Mouse (Mus musculus): ENCODE measurements around the gene Naa30.

The Naa30 gene

DNA sequence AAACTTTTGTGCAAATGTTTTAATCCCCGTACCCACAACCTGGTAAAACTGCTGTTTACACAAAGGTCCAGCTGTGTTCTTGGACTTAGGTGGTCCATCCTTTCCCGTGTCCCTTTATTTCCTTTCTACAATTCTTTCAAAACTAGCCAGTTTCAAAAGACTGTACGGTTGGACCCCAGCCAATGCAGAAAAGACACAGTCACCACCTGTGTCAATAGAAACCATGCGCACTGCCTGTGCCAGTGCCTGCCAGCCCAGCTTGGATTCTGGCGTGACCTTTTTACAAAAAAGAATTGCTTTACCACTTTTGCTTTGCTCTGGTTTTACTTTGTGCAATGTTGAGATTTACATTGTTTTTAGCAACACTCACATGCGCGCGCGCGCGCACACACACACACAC is 55.0 kb downstream of the Naa30 start:
- DNase-seq = no peak

DNA sequence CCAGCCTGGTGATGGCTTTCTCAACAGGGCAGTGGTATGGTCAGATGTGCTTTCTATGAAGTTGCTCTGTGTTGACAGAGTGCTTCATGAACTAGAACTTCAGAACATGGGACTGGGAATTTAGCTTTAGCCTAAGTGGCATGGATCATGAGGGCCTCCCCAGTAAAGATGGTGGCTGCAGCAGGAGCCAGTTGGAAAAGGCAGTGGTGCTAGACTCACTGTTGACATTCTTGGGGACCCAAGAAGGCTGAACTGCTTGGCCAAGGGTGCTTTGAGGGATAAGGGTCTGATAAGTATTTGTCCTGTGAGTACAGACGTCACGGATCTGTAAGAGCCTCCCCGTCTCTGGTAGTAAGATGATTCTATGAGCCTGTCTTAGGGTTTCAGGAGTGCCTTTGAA is 59.8 kb downstream of the Naa30 start:
- no peak for DNase-seq

DNA sequence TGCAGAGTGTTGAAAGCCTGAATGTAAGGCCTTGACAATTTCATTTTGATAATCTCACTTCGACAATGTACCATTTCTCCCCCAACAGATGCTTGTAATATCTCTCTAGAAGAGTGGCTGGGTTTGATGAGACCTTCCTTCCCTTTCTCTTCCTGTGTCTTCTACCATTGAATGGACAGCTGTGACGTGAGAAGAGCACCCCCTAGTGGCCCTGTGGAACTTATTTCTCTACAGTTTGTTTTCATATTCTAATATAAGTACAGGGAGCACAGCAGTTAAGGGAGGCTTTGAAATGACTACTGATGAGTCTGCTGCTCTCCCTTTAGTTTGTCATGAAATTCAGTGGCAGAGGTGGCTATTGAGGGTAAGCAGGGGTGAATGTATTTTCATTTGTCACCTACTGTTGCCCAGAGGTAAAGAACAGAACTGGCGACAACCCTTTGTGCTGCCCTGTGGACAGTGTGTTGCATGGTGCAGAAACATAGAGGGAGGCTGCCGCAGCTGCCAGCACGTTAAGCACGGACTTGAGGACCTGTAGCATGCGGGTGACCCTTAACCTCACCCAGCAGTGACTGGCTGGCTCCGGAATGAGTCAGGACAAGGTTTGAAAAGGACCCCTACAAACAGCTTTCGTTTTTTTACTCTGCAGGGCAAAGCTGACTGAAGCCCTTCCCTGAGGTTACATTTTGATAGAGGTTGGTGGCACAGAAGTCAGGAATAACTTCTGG is 62.9 kb downstream of the Naa30 start:
- DNase-seq = peak; percentile 12 to 63

DNA sequence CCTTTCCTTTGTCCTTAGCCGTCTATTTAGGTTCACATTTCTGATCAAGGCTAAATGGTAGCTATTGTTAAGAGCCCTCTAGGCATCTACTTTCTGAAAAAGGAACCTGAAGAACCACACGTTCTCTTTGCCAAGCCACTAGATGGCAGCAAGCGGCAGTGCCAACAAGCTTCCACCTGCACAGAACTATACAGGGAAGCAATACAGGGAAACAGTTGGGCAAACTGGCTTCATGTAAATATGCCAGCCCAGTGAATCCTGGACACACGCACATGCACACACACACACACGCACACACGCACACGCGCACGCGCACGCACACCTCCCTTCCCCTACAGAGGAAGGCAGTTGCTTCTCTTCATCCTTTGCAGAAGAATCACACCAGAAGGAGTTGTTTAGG is 66.2 kb downstream of the Naa30 start:
- DNase-seq = peak; percentile 10 to 32

All from spleen, adult 18-20 months (tissue).